Mouse (Mus musculus): ENCODE data around the gene Megf9. TPM values are rescaled to one million over a fixed set of nuclear protein-coding genes. Genes with fewer than 3 reads are reported as not detected.

Gene Megf9
- polyA plus RNA-seq, 1 experiment from 2014 or later: 3.7 TPM

DNA sequence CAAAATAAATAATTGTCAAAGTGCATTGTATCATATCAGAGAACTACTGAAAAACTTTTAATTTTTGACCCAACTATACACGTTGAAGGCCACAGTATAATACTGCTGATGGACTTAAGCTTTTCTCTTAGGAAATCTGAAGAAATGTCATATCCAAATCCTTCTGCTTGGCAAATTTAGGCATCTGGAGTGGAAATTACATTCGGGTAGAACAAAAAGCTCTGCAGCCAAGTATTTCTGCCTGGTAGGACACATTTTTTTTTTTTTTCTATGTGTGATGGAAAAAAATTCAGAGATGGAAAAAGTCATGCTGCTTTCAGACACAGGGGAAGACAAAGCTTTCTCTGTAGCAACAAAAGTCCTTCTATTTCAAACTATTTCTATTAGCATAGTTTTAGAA, 63.4 kb downstream of the Megf9 start:
- WGBS (ENCODE audit: insufficient replicate concordance): 63% methylated on average over 2 of the region's 2 CpGs
- no peak for ATAC-seq
- H3K4me2 ChIP-seq: no peak overlapping the region

DNA sequence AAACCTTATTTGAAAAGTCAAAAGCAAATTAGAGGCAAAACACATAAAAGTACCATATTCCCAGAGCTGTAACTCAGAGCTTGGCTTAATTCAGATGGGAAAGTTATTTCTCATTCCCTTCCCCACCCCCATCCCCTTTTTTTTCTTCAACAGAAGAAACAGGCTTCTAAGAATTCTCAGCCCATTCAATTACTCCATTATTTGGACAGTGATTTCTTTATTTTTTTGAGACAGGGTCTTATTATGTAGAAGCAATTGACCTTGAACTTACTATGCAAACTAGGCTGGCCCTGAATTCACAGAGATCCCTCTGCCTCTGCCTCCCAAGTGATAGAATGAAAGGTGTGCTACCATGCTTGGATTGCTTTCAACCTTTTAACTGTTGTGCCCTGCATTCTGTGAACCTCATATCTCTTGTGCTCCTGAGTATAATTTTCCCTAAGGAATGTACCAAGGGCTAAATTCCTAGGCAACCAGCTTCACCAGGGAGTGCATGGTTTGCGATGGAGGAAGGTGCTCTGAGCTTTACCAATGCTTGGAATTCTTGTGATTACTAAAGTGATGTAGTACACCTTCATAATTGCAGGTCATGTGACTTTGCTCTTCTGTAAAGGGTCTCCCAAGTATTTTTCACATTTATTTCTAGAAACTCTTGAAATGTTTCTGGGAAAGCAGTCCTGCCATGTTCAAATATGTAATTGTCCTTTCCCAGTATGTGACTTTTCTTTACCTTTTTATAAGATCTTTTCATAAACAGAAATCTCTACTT, 68.7 kb downstream of the Megf9 start:
- no peak for ATAC-seq
- Histone ChIP-seq H3K4me2 (no peak overlapping the region), H3K4me3 (no peak overlapping the region), H3K27me3 (replicated peaks) (no peaks in the 10 kb centered on the region), H3K9me3 (replicated peaks) (no peaks in the 10 kb centered on the region), H3K36me3 (no peaks in the 10 kb centered on the region), H3K9ac (no peak overlapping the region), H3K27ac (no peak overlapping the region), H3K4me1 (no peaks in the 10 kb centered on the region)
- 67% methylated on average over 1 of the region's 1 CpGs for WGBS (ENCODE audit: insufficient replicate concordance)

More for the DNA sequence above, 63.4 kb downstream of the Megf9 start:
- no peaks in the 10 kb centered on the region for H3K9me3 ChIP-seq (replicated peaks)
- H3K9ac ChIP-seq: no peak overlapping the region
- no peaks in the 10 kb centered on the region for H3K36me3 ChIP-seq
- H3K4me1 ChIP-seq: no peaks in the 10 kb centered on the region
- no peaks in the 10 kb centered on the region for H3K27me3 ChIP-seq (replicated peaks)
- H3K27ac ChIP-seq: no peak overlapping the region
- no peak overlapping the region for H3K4me3 ChIP-seq

DNA sequence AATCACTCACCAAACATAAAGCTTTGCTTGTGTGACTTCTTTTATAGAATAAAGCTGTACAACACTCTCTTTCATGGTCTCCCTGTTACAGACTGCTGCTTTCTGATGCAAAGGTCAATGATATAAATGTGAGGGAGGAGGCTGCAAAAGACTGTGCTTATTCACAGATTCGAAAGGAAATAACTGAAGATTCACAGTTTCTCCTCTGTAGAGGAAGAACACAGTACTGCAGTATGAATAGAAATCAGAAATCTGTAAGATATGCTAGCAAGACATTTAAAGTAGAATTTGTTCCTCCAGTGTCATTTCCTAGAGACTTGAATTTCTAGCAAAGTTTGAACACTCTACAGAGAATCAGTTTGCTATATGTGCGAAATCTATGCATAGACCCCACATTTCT, 71.5 kb downstream of the Megf9 start:
- Histone ChIP-seq H3K27ac (no peak overlapping the region), H3K9ac (no peak overlapping the region), H3K4me3 (no peak overlapping the region), H3K36me3 (no peaks in the 10 kb centered on the region), H3K9me3 (replicated peaks) (no peaks in the 10 kb centered on the region), H3K27me3 (replicated peaks) (no peaks in the 10 kb centered on the region), H3K4me1 (no peaks in the 10 kb centered on the region), H3K4me2 (no peak overlapping the region)
- WGBS (ENCODE audit: insufficient replicate concordance): 69% methylated on average over 2 of the region's 2 CpGs
- no peak for ATAC-seq

DNA sequence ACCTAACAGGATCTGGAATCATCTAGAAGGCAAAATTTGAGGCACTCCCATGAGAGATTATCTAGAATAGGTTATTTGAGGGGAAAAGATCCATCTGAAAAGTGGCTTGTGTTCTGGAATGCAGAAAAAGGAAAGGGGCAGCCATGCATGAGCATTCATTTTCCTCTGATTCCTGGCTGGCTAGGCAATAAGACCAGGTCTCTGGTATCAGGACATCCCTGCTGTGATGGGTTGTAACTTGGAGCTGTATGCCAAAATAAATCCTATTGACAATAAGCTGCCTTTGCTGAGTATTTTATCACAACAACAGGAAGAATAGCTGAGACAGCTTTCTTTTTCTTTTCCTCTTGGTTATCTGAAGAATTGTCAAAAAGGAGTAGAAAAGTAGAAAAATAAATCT, 73.4 kb downstream of the Megf9 start:
- no peaks in the 10 kb centered on the region for H3K27me3 ChIP-seq (replicated peaks)
- no peak for ATAC-seq
- H3K9me3 ChIP-seq (replicated peaks): no peaks in the 10 kb centered on the region
- no peaks in the 10 kb centered on the region for H3K4me1 ChIP-seq
- H3K4me3 ChIP-seq: no peak overlapping the region
- H3K4me2 ChIP-seq: no peak overlapping the region
- no peak overlapping the region for H3K27ac ChIP-seq
- no peak overlapping the region for H3K9ac ChIP-seq
- no peaks in the 10 kb centered on the region for H3K36me3 ChIP-seq

DNA sequence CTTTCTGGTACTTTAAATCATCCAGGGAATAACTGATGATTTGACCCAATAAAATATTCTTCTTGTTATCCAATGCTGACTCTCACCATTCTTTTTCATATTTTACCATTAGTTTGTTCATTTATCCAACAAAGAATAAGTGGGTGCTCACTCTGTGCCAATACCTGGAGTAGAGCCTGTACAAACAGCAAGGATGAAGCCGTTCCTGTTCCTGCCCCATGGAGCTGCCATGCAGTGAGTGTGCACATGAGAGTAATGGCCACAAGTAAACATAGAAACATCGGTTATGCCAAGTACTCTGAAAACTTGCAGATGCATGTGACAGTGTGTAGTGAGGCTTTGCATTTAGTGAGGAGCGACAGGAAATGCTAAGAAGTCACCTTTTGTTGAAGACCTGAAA, 82.6 kb downstream of the Megf9 start:
- WGBS (ENCODE audit: insufficient replicate concordance): 71% methylated on average over 3 of the region's 3 CpGs
- Histone ChIP-seq H3K27me3 (replicated peaks) (no peaks in the 10 kb centered on the region), H3K4me2 (no peak overlapping the region), H3K27ac (no peak overlapping the region), H3K9ac (no peak overlapping the region), H3K4me3 (no peak overlapping the region), H3K9me3 (replicated peaks) (no peaks in the 10 kb centered on the region), H3K4me1 (no peaks in the 10 kb centered on the region), H3K36me3 (no peaks in the 10 kb centered on the region)
- ATAC-seq: no peak

DNA sequence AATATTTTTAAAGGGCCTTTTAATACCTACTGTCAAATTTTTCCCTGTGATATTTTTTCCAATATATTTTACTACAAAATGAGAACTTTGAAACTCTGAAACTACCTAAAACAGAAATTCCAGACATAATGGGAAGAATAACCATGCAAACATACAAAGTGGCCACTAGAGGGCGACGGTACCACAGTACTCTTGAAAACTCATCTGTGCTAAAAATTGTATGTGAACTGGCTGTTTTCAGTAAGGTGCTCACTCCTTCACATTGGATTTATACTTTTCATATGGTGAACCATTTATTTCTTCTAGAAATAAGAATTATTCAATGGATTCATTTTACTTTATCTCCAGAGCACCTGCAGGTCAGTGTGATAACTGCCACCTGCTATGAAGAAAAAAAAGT, 83.0 kb downstream of the Megf9 start:
- no peaks in the 10 kb centered on the region for H3K9me3 ChIP-seq (replicated peaks)
- whole genome bisulfite sequencing (ENCODE audit: insufficient replicate concordance): 0% methylated on average over 2 of the region's 2 CpGs
- H3K4me3 ChIP-seq: no peak overlapping the region
- no peaks in the 10 kb centered on the region for H3K27me3 ChIP-seq (replicated peaks)
- H3K4me1 ChIP-seq: no peaks in the 10 kb centered on the region
- ATAC-seq: no peak
- no peak overlapping the region for H3K4me2 ChIP-seq
- no peak overlapping the region for H3K9ac ChIP-seq
- H3K36me3 ChIP-seq: no peaks in the 10 kb centered on the region
- H3K27ac ChIP-seq: no peak overlapping the region

DNA sequence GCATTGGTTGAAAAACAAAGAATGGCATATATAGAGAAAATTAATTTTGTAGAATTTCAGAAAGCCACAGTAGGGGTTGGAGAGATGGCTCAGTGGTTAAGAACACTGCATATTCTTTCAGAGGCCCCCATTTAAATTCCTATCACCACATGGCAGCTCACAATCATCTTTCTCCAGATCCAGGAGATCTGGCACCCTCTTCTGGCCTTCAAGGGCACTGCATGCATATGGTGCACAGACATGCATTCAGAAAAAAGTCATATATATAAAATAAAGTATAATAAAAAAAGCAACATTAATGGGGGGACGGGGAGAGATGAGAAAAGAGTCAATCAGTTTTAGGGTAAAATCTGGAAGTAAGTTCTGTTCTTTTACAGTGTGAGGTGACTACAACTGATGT, 85.1 kb downstream of the Megf9 start:
- Histone ChIP-seq H3K4me3 (no peak overlapping the region), H3K9ac (no peak overlapping the region), H3K36me3 (no peaks in the 10 kb centered on the region), H3K4me2 (no peak overlapping the region), H3K9me3 (replicated peaks) (no peaks in the 10 kb centered on the region), H3K27ac (no peak overlapping the region), H3K4me1 (no peaks in the 10 kb centered on the region), H3K27me3 (replicated peaks) (no peaks in the 10 kb centered on the region)
- ATAC-seq: no peak
- 47% methylated on average over 1 of the region's 1 CpGs for WGBS (ENCODE audit: insufficient replicate concordance)

DNA sequence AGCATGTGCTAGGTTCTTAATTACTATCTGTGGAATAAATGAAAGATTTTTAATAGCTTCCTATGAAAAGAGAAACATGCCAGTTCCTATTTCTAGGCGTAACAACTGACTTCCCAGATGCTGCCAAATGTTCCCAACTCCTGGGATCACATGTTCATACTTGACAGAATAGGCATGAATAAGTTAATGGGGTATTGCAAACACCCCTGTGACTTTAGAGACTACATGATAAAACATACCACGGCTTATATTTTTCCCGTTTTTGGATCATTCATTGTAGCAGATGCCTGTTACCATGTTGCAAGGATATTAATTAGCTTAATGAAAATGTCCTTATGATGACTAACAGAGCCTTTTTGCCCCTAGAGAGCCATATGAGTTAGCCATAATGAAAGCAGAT, 88.0 kb downstream of the Megf9 start:
- no peaks in the 10 kb centered on the region for H3K36me3 ChIP-seq
- H3K27me3 ChIP-seq (replicated peaks): no peaks in the 10 kb centered on the region
- no peak overlapping the region for H3K4me2 ChIP-seq
- H3K27ac ChIP-seq: no peak overlapping the region
- H3K9ac ChIP-seq: no peak overlapping the region
- H3K9me3 ChIP-seq (replicated peaks): no peaks in the 10 kb centered on the region
- 78% methylated on average over 3 of the region's 3 CpGs for WGBS (ENCODE audit: insufficient replicate concordance)
- no peak overlapping the region for H3K4me3 ChIP-seq
- no peak for ATAC-seq
- no peaks in the 10 kb centered on the region for H3K4me1 ChIP-seq

DNA sequence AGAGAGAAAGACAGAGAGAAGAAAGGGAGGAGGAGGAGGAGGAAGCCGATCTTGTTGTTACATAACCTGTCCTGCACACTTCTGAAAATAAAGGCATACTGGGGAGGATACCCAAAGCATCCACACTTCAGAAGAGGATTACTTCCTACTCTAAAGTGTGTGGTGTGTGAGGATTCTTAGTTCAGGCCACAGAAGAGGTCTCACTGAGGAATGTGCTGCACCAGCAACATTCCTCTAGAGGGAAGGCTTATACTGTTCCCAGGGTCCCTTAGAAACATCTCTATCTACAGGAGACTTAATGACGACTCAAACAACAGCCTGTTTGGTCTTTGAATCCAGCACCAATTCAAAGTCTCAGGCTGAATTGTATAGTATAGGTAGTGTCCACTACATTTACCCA, 114.6 kb downstream of the Megf9 start:
- Histone ChIP-seq H3K27ac (no peak overlapping the region), H3K4me1 (no peaks in the 10 kb centered on the region), H3K9ac (no peak overlapping the region), H3K27me3 (replicated peaks) (no peaks in the 10 kb centered on the region), H3K9me3 (replicated peaks) (no peaks in the 10 kb centered on the region), H3K4me3 (no peak overlapping the region), H3K4me2 (no peak overlapping the region), H3K36me3 (no peaks in the 10 kb centered on the region)
- ATAC-seq: no peak
- 59% methylated on average over 2 of the region's 2 CpGs for WGBS (ENCODE audit: insufficient replicate concordance)

DNA sequence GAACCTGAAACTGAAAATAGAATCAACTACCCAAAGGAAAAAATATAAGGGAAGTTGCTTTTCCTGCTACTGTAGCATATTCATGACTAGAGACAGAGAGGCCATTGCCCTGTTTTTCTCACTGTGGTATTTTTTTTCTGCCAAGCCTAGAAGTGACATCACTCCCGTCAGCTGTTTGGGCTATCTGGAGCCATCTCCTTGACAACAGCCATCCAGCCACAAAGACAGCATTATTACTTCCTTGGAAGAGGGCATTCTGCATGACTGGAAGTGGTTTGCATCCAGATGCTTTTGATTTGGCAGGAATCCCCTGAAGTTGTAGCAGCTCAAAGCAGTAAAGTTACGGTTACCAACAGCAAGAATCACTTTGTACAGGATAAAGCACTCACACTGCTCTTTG, 122.7 kb downstream of the Megf9 start:
- Histone ChIP-seq H3K4me1 (peaks cover 16% of the 10 kb centered on the region), H3K27me3 (replicated peaks) (no peaks in the 10 kb centered on the region), H3K9me3 (replicated peaks) (no peaks in the 10 kb centered on the region), H3K4me3 (no peak overlapping the region), H3K4me2 (no peak overlapping the region), H3K9ac (no peak overlapping the region), H3K36me3 (no peaks in the 10 kb centered on the region), H3K27ac (no peak overlapping the region)
- 67% methylated on average over 2 of the region's 2 CpGs for WGBS (ENCODE audit: insufficient replicate concordance)
- ATAC-seq: no peak

DNA sequence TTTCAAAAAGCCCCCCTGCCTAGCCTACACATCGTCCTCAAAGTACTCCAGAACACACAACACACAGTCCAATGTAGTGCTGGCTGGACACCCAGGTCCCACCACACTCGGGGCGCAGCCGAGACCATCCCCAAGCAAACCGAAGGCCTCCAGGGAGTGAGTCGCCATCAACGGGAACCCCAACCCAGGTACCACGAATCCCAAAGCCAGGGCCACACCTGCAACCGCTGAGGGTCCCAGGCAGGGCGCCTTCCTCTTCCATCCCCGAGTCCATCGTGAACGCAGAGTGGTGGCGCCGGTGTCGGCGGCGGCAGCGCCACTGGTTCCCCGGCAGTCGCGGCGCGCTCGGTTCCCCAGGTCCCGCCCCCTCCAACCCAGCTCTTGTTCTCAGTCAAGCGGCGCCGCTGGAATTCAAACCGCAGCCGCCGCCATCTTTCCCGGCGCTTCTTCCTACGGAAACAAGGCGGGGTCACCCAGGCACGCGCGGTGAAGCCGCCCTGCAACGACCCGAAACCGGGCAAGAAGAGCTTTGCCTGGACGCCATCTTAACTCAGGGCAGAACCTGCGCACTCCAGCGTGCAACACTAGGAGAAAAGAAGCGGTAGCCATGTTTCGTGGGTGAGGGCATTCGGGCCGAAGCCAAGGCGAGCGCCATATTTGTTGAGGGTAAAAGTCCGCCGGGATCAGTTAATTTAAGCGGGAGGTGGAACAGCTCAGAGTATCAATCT, 124.6 kb downstream of the Megf9 start, which contains the start of gene Cdk5rap2:
Cdk5rap2 (minus strand) TSS at position 450 of the 728 bp plus-strand sequence.
- under 1% methylated on average over 55 of the region's 55 CpGs for WGBS (ENCODE audit: insufficient replicate concordance)
- peak; percentile 99 for ATAC-seq
- Histone ChIP-seq H3K9ac (peak within 1 kb of the TSS; percentile 86), H3K9me3 (replicated peaks) (no peaks in the 10 kb centered on the region), H3K36me3 (peaks cover under 1% of the 10 kb centered on the region; the same call in 1 of the 2 replicates), H3K4me3 (peak within 1 kb of the TSS; percentile 80), H3K27ac (peak within 1 kb of the TSS; percentile 78), H3K4me1 (peaks cover 16% of the 10 kb centered on the region), H3K4me2 (peak within 1 kb of the TSS; percentile 78), H3K27me3 (replicated peaks) (no peaks in the 10 kb centered on the region)

DNA sequence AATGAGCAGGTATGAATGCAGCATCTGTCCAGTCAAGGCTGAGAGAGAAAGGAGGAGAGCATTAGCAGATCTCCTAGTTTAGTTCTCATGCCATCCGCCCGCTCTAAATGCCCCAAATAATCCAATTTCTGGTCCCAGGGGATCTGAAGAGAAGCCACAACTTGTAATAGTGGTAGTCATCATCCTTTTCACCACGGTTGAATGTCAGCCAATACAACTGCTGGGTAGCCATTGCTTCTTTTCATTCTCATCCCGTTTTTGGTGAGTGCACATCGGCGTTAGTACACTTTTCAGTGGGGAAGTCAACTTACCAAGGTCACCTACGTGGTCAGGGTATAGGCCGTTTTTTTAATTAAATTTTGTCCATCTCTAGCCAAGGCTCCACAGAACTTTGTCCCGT, 125.3 kb downstream of the Megf9 start:
- WGBS (ENCODE audit: insufficient replicate concordance): 28% methylated on average over 9 of the region's 9 CpGs

More for the DNA sequence above, 125.3 kb downstream of the Megf9 start:
- H3K4me1 ChIP-seq: peaks cover 16% of the 10 kb centered on the region
- peak overlapping the region; percentile 80 for H3K4me3 ChIP-seq
- no peaks in the 10 kb centered on the region for H3K27me3 ChIP-seq (replicated peaks)
- H3K36me3 ChIP-seq: peaks cover 6% of the 10 kb centered on the region; the same call in 1 of the 2 replicates
- ATAC-seq: no peak
- peak overlapping the region; percentile 86 for H3K9ac ChIP-seq
- H3K27ac ChIP-seq: peak overlapping the region; percentile 78; the same call in 1 of the 2 replicates
- H3K9me3 ChIP-seq (replicated peaks): no peaks in the 10 kb centered on the region
- peak overlapping the region; percentile 78 for H3K4me2 ChIP-seq
